Mouse (Mus musculus) spleen, adult 12 weeks (tissue): ENCODE measurements at regions not wholly inside any gene's neighbourhood (a gene's known extent, or its start where the extent isn't known, plus 50 kb on each side); places are given as distances from the start of the nearest gene placed in this dataset.

Experiments used
- DNase-seq: peaks from one replicate; pipeline ENCODE4 v3.0.0; 2022; ENCODE audit warnings: low spot score

GRCm38 (mm10) chr10:96786903-96787571, 170.2 kb downstream of the Btg1 start:
- peak; percentile 2 for DNase-seq

- no peak for DNase-seq
Observed at GRCm38 (mm10) chr10:96787572-96787946, 170.8 kb downstream of the Btg1 start.

- DNase-seq, result no peak
Observed at GRCm38 (mm10) chr10:96788352-96789016, 171.7 kb downstream of the Btg1 start.

- no peak for DNase-seq
Observed at GRCm38 (mm10) chr10:96797116-96797515, 180.3 kb downstream of the Btg1 start.

GRCm38 (mm10) chr10:96800801-96801200, 184.0 kb downstream of the Btg1 start:
- DNase-seq, result no peak

GRCm38 (mm10) chr10:96804030-96804784, 187.4 kb downstream of the Btg1 start:
- no peak for DNase-seq

- DNase-seq, result no peak
Observed at GRCm38 (mm10) chr10:96806579-96806978, 189.8 kb downstream of the Btg1 start.

GRCm38 (mm10) chr10:96821852-96822251, 205.0 kb downstream of the Btg1 start:
- no peak for DNase-seq

- DNase-seq, result no peak
Observed at GRCm38 (mm10) chr10:96822344-96823335, 205.8 kb downstream of the Btg1 start.

- no peak for DNase-seq
Observed at GRCm38 (mm10) chr10:96826234-96826788, 209.5 kb downstream of the Btg1 start.

GRCm38 (mm10) chr10:96827971-96828370, 211.2 kb downstream of the Btg1 start:
- DNase-seq, result no peak

GRCm38 (mm10) chr10:96828581-96829246, 211.9 kb downstream of the Btg1 start:
- no peak for DNase-seq

GRCm38 (mm10) chr10:96831071-96831470, 214.3 kb downstream of the Btg1 start:
- no peak for DNase-seq

GRCm38 (mm10) chr10:96837230-96837629, 220.4 kb downstream of the Btg1 start:
- DNase-seq, result no peak

GRCm38 (mm10) chr10:96841128-96841527, 224.3 kb downstream of the Btg1 start:
- no peak for DNase-seq

GRCm38 (mm10) chr10:96841956-96842355, 225.2 kb downstream of the Btg1 start:
- no peak for DNase-seq

GRCm38 (mm10) chr10:96845906-96846305, 229.1 kb downstream of the Btg1 start:
- DNase-seq, result no peak

GRCm38 (mm10) chr10:96847028-96847427, 230.2 kb downstream of the Btg1 start:
- no peak for DNase-seq

- DNase-seq, result no peak
Observed at GRCm38 (mm10) chr10:96847433-96848165, 230.8 kb downstream of the Btg1 start.

- no peak for DNase-seq
Observed at GRCm38 (mm10) chr10:96848496-96848895, 231.7 kb downstream of the Btg1 start.
